Mouse (Mus musculus): ENCODE measurements around the gene Stox1.

DNA sequence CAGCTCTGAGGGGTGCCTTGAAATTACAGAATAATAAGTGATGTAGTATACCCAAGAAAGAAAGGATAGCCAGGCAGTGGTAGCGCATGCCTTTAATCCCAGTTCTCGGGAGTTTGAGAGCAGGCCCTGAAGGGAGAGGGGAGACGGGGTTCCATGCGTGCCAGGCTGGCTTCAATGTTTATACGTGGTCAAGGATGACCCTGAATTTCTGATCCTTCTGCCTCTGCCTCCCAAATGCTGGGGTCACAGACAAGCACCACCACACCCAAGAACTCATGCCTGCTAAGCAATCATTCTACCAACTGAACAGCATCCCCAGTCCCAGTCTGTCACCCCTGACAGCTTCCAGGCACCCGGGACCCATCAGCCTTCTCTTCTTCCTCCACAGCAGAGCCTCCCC lies 49.7 kb downstream of the Stox1 start:
- TF ChIP-seq CTCF (conservative IDR thresholded peaks at IDR 0.05; ENCODE audit: insufficient read depth, insufficient read length, low read depth, low read length) (no peak), POLR2A (IDR thresholded peaks at IDR 0.05; ENCODE audit: low read depth, low read length) (no peak)

Measured in kidney, adult 2 months (tissue).